Mouse (Mus musculus): ENCODE data around the gene Olfr360. TPM values are rescaled to one million over a fixed set of nuclear protein-coding genes. Genes with fewer than 3 reads are reported as not detected.

Olfr360 gene
- not detected for total RNA-seq (2023)

DNA sequence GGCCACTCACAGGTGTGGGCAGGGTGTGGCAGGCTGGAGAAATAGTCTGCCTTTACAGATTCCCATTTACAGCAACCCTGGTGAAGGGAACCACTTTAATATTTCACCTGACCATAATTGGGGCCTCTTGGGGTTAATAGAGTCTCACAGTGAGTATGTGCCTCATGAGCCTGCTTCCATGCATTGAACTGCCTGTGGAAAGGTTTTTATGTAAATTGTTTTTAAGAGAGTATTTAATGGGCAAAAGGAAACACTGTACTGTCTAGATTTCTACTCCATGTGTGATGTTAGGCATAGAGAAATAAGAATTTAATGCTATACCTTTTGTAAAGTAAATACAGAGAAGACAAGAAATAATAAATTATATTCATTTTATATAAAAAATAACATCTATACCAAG lies at the start of gene Olfr360:
Olfr360 (plus strand) TSS at position 301 of the 400 bp plus-strand sequence.

DNA sequence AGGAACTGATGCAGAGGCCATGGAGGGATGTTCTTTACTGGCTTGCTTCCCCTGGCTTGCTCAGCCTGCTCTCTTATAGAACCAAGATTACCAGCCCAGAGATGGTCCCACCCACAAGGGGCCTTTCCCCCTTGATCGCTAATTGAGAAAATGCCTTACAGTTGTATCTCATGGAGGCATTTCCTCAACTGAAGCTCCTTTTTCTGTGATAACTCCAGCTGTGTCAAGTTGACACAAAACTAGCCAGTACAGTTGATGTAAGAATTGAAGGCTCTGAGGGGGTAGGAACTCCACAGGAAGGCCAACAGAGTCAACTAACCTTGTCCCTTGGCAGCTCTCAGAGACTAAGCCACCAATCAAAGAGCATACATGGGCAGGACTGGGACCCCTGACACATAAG lies 23.6 kb downstream of the Olfr360 start, which contains the start of gene Olfr361:
Olfr361 (minus strand) TSS at position 101 of the 400 bp plus-strand sequence.

DNA sequence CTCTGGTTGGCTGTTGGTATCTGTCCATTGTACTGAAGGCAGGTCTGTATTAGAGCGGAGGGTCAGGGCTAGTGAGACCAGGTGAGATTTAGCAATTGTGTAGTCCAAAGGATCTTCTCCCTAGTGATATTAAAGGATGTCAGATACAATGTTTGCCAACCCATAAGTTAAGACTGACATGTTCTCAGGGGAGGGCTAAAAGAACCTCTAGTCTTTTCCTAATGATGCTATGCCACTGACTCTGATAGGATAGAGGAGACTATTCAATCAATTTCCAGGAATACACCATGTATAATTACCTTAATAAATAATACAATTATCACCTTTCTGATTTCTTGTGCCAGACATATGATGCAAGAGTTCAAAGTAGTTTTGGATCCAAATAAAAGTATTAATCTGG lies 52.3 kb downstream of the Olfr360 start, which contains the start of gene Olfr362:
Olfr362 (minus strand) TSS at position 101 of the 400 bp plus-strand sequence.

Other genes starting within 250 kb of the Olfr360 start
- gene Olfr3, start 248.7 kb upstream of the Olfr360 start, total RNA-seq (2023) = not detected
- gene Olfr350, start 219.4 kb upstream of the Olfr360 start, total RNA-seq (2023) = not detected
- gene Olfr351, start 203.1 kb upstream of the Olfr360 start, total RNA-seq (2023) = not detected
- not detected for gene Olfr352, start 197.3 kb upstream of the Olfr360 start, total RNA-seq (2023)
- not detected for gene Olfr353, start 172.8 kb upstream of the Olfr360 start, total RNA-seq (2023)
- gene Olfr354, start 160.1 kb upstream of the Olfr360 start, total RNA-seq (2023) = not detected
- gene Olfr355, start 136.8 kb upstream of the Olfr360 start, total RNA-seq (2023) = not detected
- not detected for gene Olfr356, start 128.6 kb upstream of the Olfr360 start, total RNA-seq (2023)
- gene Olfr357, start 71.9 kb upstream of the Olfr360 start, total RNA-seq (2023) = not detected
- not detected for gene Olfr358, start 56.4 kb upstream of the Olfr360 start, total RNA-seq (2023)
- not detected for gene Olfr361, start 23.5 kb downstream of the Olfr360 start, total RNA-seq (2023)
- not detected for gene Olfr362, start 52.2 kb downstream of the Olfr360 start, total RNA-seq (2023)
- not detected for gene Olfr364-ps1, start 73.6 kb downstream of the Olfr360 start, total RNA-seq (2023)
- gene Olfr365, start 122.5 kb downstream of the Olfr360 start, total RNA-seq (2023) = not detected
- gene Olfr366, start 145.8 kb downstream of the Olfr360 start, total RNA-seq (2023) = not detected

All from neutrophil, adult 83 days (primary cell).